Mouse (Mus musculus) embryonic facial prominence, embryonic 12.5 days (tissue): ENCODE results near the gene Cilp2. TPM values are rescaled to one million over a fixed set of nuclear protein-coding genes. Genes with fewer than 3 reads are reported as not detected.

Experiments
- ATAC-seq: fragments of 200-750 bp; cut with Nextera tagmentation; 2 replicates; pipeline ENCODE4 v1.8.0; 2017; ENCODE audit not compliant: insufficient number of reproducible peaks, insufficient read depth, low FRiP score, low TSS enrichment
- H3K27ac ChIP-seq: fragments of 300-500 bp; sonication (generic); 2 replicates; pipeline ENCODE4 v1.5.1; 2016; ENCODE audit warnings: mild to moderate bottlenecking
- H3K27me3 ChIP-seq: fragments of 300-500 bp; sonication (generic); 2 replicates; pipeline ENCODE4 v1.6.1; 2016; ENCODE audit warnings: mild to moderate bottlenecking, moderate library complexity
- H3K36me3 ChIP-seq: fragments of 300-500 bp; sonication (generic); 2 replicates; pipeline ENCODE4 v1.6.1; 2016; ENCODE audit warnings: mild to moderate bottlenecking
- H3K4me1 ChIP-seq: fragments of 300-500 bp; sonication (generic); 2 replicates; pipeline ENCODE4 v1.6.1; 2016
- H3K4me2 ChIP-seq: fragments of 300-500 bp; sonication (generic); replicated peaks from 2 replicates; pipeline ENCODE4 v1.6.1; 2016; ENCODE audit warnings: mild to moderate bottlenecking, moderate library complexity
- H3K4me3 ChIP-seq: fragments of 300-500 bp; sonication (generic); 2 replicates; pipeline ENCODE4 v1.5.1; 2016; ENCODE audit warnings: mild to moderate bottlenecking
- H3K9ac ChIP-seq: fragments of 300-500 bp; sonication (generic); 2 replicates; pipeline ENCODE4 v1.6.1; 2016; ENCODE audit warnings: mild to moderate bottlenecking, moderate library complexity
- H3K9me3 ChIP-seq: fragments of 300-500 bp; sonication (generic); 2 replicates; pipeline ENCODE4 v1.6.1; 2016; ENCODE audit warnings: mild to moderate bottlenecking, moderate library complexity
- WGBS: fragments of 180-500 bp; shearing (Covaris S2); methylation state at CpG from one replicate; pipeline ENCODE4 v1.1.7; 2016; 5-methylcytosine and 5-hydroxymethylcytosine counted together
- polyA plus RNA-seq: library from polyadenylated mRNA; unstranded; fragments of >200 nt; fragmentation: Nextera tagmentation; extraction: Ambion mirVana; gene quantifications from 2 replicates; pipeline ENCODE4 v1.2.1, GENCODE M21; 2016

Cilp2 gene
- polyA plus RNA-seq, 1 experiment from 2014 or later: 1.2 TPM

DNA sequence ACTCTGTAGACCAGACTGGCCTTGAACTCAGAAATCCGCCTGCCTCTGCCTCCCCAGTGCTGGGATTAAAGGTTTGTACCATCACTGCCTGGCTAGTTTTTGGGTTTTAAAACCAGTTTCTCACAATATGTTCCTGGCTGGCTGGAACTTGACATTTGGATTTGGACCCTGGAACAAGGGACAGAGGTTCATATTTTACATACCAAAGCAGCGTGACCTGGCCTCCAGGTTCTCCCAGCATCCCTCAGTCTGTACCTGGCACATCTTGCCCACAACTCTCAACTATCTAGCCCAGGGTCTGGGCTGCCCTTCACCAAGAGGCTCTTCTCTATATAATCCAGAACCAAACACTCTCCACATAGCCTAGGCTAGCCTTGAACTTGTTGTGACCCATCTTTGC lies 12.4 kb upstream of the Cilp2 start:
- H3K4me3 ChIP-seq: no peak overlapping the region
- ATAC-seq: no peak
- H3K9ac ChIP-seq: no peak overlapping the region
- H3K27me3 ChIP-seq: no peaks in the 10 kb centered on the region
- peaks cover 20% of the 10 kb centered on the region for H3K4me1 ChIP-seq
- peaks cover 22% of the 10 kb centered on the region for H3K36me3 ChIP-seq
- no peak overlapping the region for H3K27ac ChIP-seq
- peak overlapping the region; percentile 95; the same call in 1 of the 2 replicates for H3K4me2 ChIP-seq
- no peaks in the 10 kb centered on the region for H3K9me3 ChIP-seq
- WGBS: 89% methylated on average over 2 of the region's 2 CpGs

DNA sequence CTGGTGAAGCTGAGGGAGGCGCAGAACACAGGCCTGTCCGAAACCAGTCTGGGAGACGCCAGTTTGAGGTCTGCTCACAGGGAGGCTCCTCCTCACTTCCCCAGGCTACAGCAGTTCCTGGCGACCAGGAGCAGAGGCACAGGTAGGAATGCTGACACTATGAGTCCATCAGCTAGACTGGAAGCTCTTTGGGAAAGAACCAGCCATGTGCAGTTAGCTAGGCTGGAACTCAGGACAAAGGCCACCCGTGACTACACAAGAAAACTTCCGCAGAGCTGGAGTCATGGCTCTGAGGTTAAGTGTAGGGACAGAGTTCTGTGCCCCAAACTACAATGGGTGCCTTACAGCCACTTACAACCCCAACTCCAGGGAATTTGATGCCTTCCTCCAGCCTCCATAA lies 10.4 kb upstream of the Cilp2 start:
- H3K27me3 ChIP-seq: no peaks in the 10 kb centered on the region
- no peaks in the 10 kb centered on the region for H3K9me3 ChIP-seq
- H3K4me3 ChIP-seq: no peak overlapping the region
- H3K4me2 ChIP-seq: no peak overlapping the region
- peaks cover 40% of the 10 kb centered on the region for H3K36me3 ChIP-seq
- H3K9ac ChIP-seq: no peak overlapping the region
- peaks cover 20% of the 10 kb centered on the region for H3K4me1 ChIP-seq
- H3K27ac ChIP-seq: no peak overlapping the region
- WGBS: 87% methylated on average over 6 of the region's 6 CpGs
- no peak for ATAC-seq

GRCm38 (mm10) chr8:69895772-69896451 lies 8.4 kb upstream of the Cilp2 start:
- H3K27me3 ChIP-seq: peaks cover 10% of the 10 kb centered on the region
- H3K36me3 ChIP-seq: peaks cover 41% of the 10 kb centered on the region
- no peak for ATAC-seq
- no peak overlapping the region for H3K4me3 ChIP-seq
- no peak overlapping the region for H3K4me2 ChIP-seq
- H3K4me1 ChIP-seq: peaks cover 10% of the 10 kb centered on the region
- H3K9ac ChIP-seq: no peak overlapping the region
- H3K27ac ChIP-seq: no peak overlapping the region
- WGBS: 76% methylated on average over 4 of the region's 4 CpGs
- no peaks in the 10 kb centered on the region for H3K9me3 ChIP-seq

GRCm38 (mm10) chr8:69894836-69895332 lies 7.4 kb upstream of the Cilp2 start:
- Histone ChIP-seq H3K9me3 (no peaks in the 10 kb centered on the region), H3K4me3 (no peak overlapping the region), H3K27ac (no peak overlapping the region), H3K9ac (no peak overlapping the region), H3K27me3 (peaks cover 20% of the 10 kb centered on the region), H3K4me2 (no peak overlapping the region), H3K36me3 (peaks cover 41% of the 10 kb centered on the region), H3K4me1 (no peaks in the 10 kb centered on the region; the same call in none of the 2 replicates)
- WGBS: 62% methylated on average over 6 of the region's 6 CpGs
- no peak for ATAC-seq

GRCm38 (mm10) chr8:69893863-69894262 lies 6.4 kb upstream of the Cilp2 start:
- WGBS: 32% methylated on average over 17 of the region's 17 CpGs
- H3K9ac ChIP-seq: no peak overlapping the region
- no peak overlapping the region for H3K27ac ChIP-seq
- H3K27me3 ChIP-seq: peaks cover 30% of the 10 kb centered on the region
- peaks cover 7% of the 10 kb centered on the region for H3K4me1 ChIP-seq
- H3K9me3 ChIP-seq: no peaks in the 10 kb centered on the region
- H3K4me3 ChIP-seq: no peak overlapping the region
- no peak overlapping the region for H3K4me2 ChIP-seq
- H3K36me3 ChIP-seq: peaks cover 36% of the 10 kb centered on the region
- no peak for ATAC-seq

DNA sequence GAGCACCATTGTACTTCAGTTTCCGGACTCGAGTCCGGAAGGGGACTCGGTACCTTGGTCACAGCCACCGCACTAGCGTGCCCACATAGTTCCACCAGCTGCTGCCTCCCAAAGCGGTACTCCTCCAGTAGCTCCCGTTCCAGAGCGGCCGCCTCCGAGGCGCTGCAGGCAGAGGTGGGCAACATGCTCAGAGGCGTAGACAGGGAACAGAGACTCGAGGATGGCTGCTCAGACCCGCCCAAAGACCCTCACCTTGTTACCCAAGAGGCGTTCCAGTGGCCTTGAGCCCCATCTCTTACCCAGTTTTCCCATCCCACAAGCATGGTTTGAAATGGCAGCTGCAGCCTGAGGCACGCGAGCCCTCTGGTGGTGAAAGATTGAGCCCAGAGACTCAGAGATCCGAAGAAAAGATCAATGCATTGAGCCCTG lies 3.3 kb upstream of the Cilp2 start:
- Histone ChIP-seq H3K36me3 (peaks cover 24% of the 10 kb centered on the region), H3K9ac (peak overlapping the region; percentile 21; the same call in 1 of the 2 replicates), H3K4me3 (no peak overlapping the region), H3K4me1 (peaks cover 28% of the 10 kb centered on the region), H3K9me3 (no peaks in the 10 kb centered on the region), H3K27ac (no peak overlapping the region), H3K4me2 (no peak overlapping the region), H3K27me3 (peaks cover 60% of the 10 kb centered on the region)
- 38% methylated on average over 19 of the region's 19 CpGs for WGBS
- ATAC-seq: no peak

DNA sequence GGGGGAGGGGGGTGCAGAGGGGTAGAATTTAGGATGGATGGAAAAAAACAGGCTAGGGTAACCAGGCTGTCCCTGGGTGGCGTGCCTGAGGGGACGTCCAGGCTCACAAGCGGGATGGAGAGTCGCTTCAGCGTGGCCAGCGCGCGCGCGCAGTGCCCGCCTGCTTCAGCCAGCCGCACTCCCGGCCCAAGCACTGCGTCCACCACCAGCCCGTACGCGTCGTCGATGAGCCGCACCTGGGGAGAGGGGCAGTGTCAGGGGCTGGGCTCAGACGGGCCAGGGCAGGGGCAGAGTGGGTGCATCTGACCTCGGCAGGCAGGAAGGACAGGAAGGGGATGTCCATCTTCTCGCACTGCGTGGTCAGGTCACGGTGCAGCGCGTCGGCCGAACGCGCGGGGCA lies 1.4 kb upstream of the Cilp2 start:
- H3K27ac ChIP-seq: no peak overlapping the region
- H3K36me3 ChIP-seq: peaks cover 12% of the 10 kb centered on the region
- H3K4me1 ChIP-seq: peaks cover 30% of the 10 kb centered on the region
- H3K9me3 ChIP-seq: no peaks in the 10 kb centered on the region
- no peak for ATAC-seq
- peaks cover 80% of the 10 kb centered on the region for H3K27me3 ChIP-seq
- WGBS: 3% methylated on average over 32 of the region's 32 CpGs
- peak overlapping the region; percentile 7 for H3K9ac ChIP-seq
- peak overlapping the region; percentile 32 for H3K4me2 ChIP-seq
- H3K4me3 ChIP-seq: peak overlapping the region; percentile 23

- H3K36me3 ChIP-seq: peaks cover 7% of the 10 kb centered on the region; the same call in 1 of the 2 replicates
- H3K9ac ChIP-seq: peak overlapping the region; percentile 7; the same call in 1 of the 2 replicates
- peak overlapping the region; percentile 43 for H3K4me2 ChIP-seq
- H3K27me3 ChIP-seq: peaks cover 85% of the 10 kb centered on the region
- no peak overlapping the region for H3K27ac ChIP-seq
- H3K9me3 ChIP-seq: no peaks in the 10 kb centered on the region
- peaks cover 30% of the 10 kb centered on the region for H3K4me1 ChIP-seq
- ATAC-seq: no peak
- peak overlapping the region; percentile 23 for H3K4me3 ChIP-seq
- 4% methylated on average over 24 of the region's 24 CpGs for WGBS
Measured at GRCm38 (mm10) chr8:69888244-69888866, 868 bp upstream of the Cilp2 start.

DNA sequence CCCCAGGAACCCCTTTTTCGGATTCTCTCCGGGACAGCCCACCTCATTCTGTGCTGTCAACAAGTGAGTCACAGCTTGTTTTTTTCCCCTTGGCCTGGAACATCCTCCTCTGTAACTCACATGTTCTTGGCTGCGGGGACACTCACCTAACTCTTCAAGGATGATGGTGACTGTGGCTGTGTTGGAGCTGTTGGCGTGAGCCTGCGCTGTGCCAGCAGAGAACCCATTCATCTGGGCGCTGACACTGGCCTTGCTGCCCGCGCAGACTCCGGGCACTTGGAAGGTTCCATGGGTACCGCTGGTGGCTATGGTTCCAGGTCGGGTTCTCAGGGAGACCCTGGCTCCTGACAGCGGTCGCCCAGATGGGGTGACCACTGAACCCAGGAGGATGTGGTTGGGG lies 3.3 kb downstream of the Cilp2 start:
- no peaks in the 10 kb centered on the region for H3K9me3 ChIP-seq
- H3K9ac ChIP-seq: no peak overlapping the region
- no peaks in the 10 kb centered on the region for H3K36me3 ChIP-seq
- no peak overlapping the region for H3K4me2 ChIP-seq
- no peak overlapping the region for H3K27ac ChIP-seq
- no peak for ATAC-seq
- WGBS: 55% methylated on average over 13 of the region's 13 CpGs
- H3K27me3 ChIP-seq: peaks cover 100% of the 10 kb centered on the region
- H3K4me1 ChIP-seq: peaks cover 38% of the 10 kb centered on the region
- H3K4me3 ChIP-seq: no peak overlapping the region

DNA sequence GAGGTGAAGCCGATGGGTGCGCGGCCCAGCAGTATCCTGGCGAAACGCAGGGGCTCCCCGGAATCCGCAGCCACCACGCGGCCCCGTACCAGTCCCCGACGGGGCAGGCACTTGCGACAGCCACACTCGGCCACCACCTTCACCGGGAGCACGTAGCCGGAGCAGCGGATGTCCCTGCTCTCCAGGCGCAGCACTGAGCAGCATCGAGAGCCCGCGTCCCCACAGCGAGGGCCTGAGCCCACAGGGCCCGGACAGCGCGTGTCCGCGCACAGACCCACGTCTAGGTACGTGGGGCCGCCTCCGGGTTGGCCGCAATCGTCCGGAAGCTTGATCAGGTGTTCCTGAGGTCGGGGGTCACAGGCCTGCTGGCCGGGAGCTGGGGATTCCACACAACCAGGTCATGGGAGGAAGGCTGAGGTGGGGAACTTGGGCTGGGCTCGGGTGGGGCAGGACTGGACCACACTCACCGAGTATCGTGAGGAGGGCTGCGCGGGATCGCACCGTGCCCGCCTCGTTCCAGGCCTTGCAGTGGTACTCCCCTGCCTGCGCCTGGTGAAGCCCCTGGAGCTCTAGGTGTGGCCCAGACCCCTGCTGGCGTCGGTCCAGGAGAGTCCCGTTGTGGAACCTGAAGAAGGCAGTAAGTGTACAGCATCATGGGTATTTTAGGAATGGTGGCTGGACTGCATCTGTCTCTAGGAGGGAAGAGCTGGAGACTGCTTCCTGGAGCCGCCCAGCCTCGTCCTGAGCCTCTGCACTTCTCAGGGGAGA lies 4.5 kb downstream of the Cilp2 start:
- Histone ChIP-seq H3K4me2 (peak overlapping the region; percentile 45), H3K4me1 (peaks cover 29% of the 10 kb centered on the region), H3K9me3 (no peaks in the 10 kb centered on the region), H3K36me3 (no peaks in the 10 kb centered on the region), H3K27ac (no peak overlapping the region), H3K27me3 (peaks cover 99% of the 10 kb centered on the region), H3K4me3 (peak overlapping the region; percentile 39; the same call in 1 of the 2 replicates), H3K9ac (no peak overlapping the region)
- no peak for ATAC-seq
- 12% methylated on average over 52 of the region's 52 CpGs for WGBS

GRCm38 (mm10) chr8:69882021-69882756 lies 5.3 kb downstream of the Cilp2 start:
- WGBS: 8% methylated on average over 103 of the region's 103 CpGs
- H3K27me3 ChIP-seq: peaks cover 97% of the 10 kb centered on the region
- H3K9ac ChIP-seq: no peak overlapping the region
- H3K4me2 ChIP-seq: peak overlapping the region; percentile 45
- H3K4me3 ChIP-seq: peak overlapping the region; percentile 39
- H3K9me3 ChIP-seq: no peaks in the 10 kb centered on the region
- H3K36me3 ChIP-seq: no peaks in the 10 kb centered on the region
- peaks cover 20% of the 10 kb centered on the region for H3K4me1 ChIP-seq
- no peak for ATAC-seq
- no peak overlapping the region for H3K27ac ChIP-seq
